Mouse (Mus musculus) urinary bladder, postnatal 14 days (tissue): ENCODE results near the gene Gm43552.

Source experiments
- DNase-seq: peaks from one replicate; pipeline ENCODE4 v3.0.0; 2021; ENCODE audit warnings: low spot score

The Gm43552 gene

GRCm38 (mm10) chr5:65438041-65438440 is 54.6 kb downstream of the Gm43552 start:
- DNase-seq, result no peak

GRCm38 (mm10) chr5:65435806-65436561 is 56.6 kb downstream of the Gm43552 start, which contains the start of gene Ugdh:
Ugdh (minus strand) TSS chr5:65435949.
- peak; percentile 99 for DNase-seq

GRCm38 (mm10) chr5:65435363-65435805 is 57.2 kb downstream of the Gm43552 start:
- no peak for DNase-seq

- no peak for DNase-seq
Observed at GRCm38 (mm10) chr5:65434471-65435362, 57.9 kb downstream of the Gm43552 start.

- no peak for DNase-seq
Observed at GRCm38 (mm10) chr5:65429441-65429840, 63.2 kb downstream of the Gm43552 start.

GRCm38 (mm10) chr5:65428321-65428720 is 64.3 kb downstream of the Gm43552 start:
- peak; percentile 42 for DNase-seq

GRCm38 (mm10) chr5:65425251-65425650 is 67.4 kb downstream of the Gm43552 start:
- peak; percentile 22 for DNase-seq

- peak; percentile 43 for DNase-seq
Observed at GRCm38 (mm10) chr5:65424215-65424614, 68.4 kb downstream of the Gm43552 start.

- DNase-seq, result no peak
Observed at GRCm38 (mm10) chr5:65422803-65423202, 69.8 kb downstream of the Gm43552 start.

- DNase-seq, result no peak
Observed at GRCm38 (mm10) chr5:65420822-65421221, 71.8 kb downstream of the Gm43552 start.

GRCm38 (mm10) chr5:65419136-65419535 is 73.5 kb downstream of the Gm43552 start:
- no peak for DNase-seq

GRCm38 (mm10) chr5:65415653-65416458 is 76.8 kb downstream of the Gm43552 start:
- peak; percentile 72 for DNase-seq

GRCm38 (mm10) chr5:65407989-65408388 is 84.6 kb downstream of the Gm43552 start:
- DNase-seq, result no peak

GRCm38 (mm10) chr5:65401251-65401994 is 91.2 kb downstream of the Gm43552 start:
- DNase-seq, result peak; percentile 83

GRCm38 (mm10) chr5:65394425-65394824 is 98.2 kb downstream of the Gm43552 start:
- no peak for DNase-seq

GRCm38 (mm10) chr5:65391753-65392152 is 100.9 kb downstream of the Gm43552 start:
- DNase-seq, result no peak

- peak; percentile 99 for DNase-seq
Observed at GRCm38 (mm10) chr5:65390648-65391644, 101.7 kb downstream of the Gm43552 start, which contains the start of the genes Rpl9 and Lias. Rpl9 (minus strand) TSS chr5:65391444. Lias (plus strand) TSS chr5:65391497.

GRCm38 (mm10) chr5:65387008-65387867 is 105.4 kb downstream of the Gm43552 start:
- no peak for DNase-seq

GRCm38 (mm10) chr5:65385704-65386103 is 106.9 kb downstream of the Gm43552 start:
- DNase-seq, result no peak
